ENCODE assay signal across 16 mouse cellular contexts in genomic region chr15:36937067-36937657, GRCm38 (mm10).
DNase-seq lines count a peak whose midpoint lies in the region; ATAC-seq and TF ChIP-seq lines count a peak whose summit lies in the region.
"Had no signal": no experiment of that assay in that cellular context is flagged by ENCODE, and none has a peak within 500 bp of the region (broad histone marks: within the 10 kb centered on the region; RNA-seq: fewer than 3 reads in every experiment).

No protein-coding gene starts in this region.

- 0 out of 2 replicates have a peak overlapping the region, but pooled peaks have one; percentile 91 for H3K27ac ChIP-seq in heart, embryonic 13.5 days (replicated peaks)
- no peak overlapping the region for H3K27ac ChIP-seq in limb, embryonic 11.5 days (replicated peaks; ENCODE audit: low read depth, low read length)

- ATAC-seq in heart, embryonic 13.5 days (ENCODE audit: extremely low read depth, insufficient number of reproducible peaks, low FRiP score, low TSS enrichment): no peak
- no peak for ATAC-seq in limb, embryonic 11.5 days (ENCODE audit: insufficient number of reproducible peaks, low FRiP score, low TSS enrichment, low read depth)

- TF ChIP-seq CTCF in C2C12 (IDR thresholded peaks at IDR 0.05; ENCODE audit: control insufficient read depth, insufficient read depth, insufficient read length): no peak

- H3K4me2 ChIP-seq in heart, embryonic 13.5 days: no peak overlapping the region
- no peak overlapping the region for H3K4me2 ChIP-seq in limb, embryonic 11.5 days (ENCODE audit: low read depth, severe bottlenecking)

- H3K27me3 ChIP-seq in heart, embryonic 13.5 days (replicated peaks): no peaks in the 10 kb centered on the region
- no peaks in the 10 kb centered on the region for H3K27me3 ChIP-seq in C2C12 (ENCODE audit: control insufficient read depth, insufficient read depth, insufficient read length)
- H3K27me3 ChIP-seq in limb, embryonic 11.5 days (ENCODE audit: control insufficient read depth, insufficient read depth, low read length): no peaks in the 10 kb centered on the region
- H3K27me3 ChIP-seq: embryonic facial prominence, embryonic 12.5 days; lung, embryonic 15.5 days; midbrain, embryonic 12.5 days; neural tube, embryonic 13.5 days; stomach, embryonic 15.5 days had no signal

- H3ac ChIP-seq in C2C12 (ENCODE audit: control insufficient read depth, insufficient read length, low read depth): no peak overlapping the region

- peaks cover 19% of the 10 kb centered on the region for H3K4me1 ChIP-seq in heart, embryonic 13.5 days
- peaks cover 12% of the 10 kb centered on the region for H3K4me1 ChIP-seq in limb, embryonic 11.5 days (ENCODE audit: control insufficient read depth, insufficient read depth, low read length)

- no peak overlapping the region for H3K9ac ChIP-seq in heart, embryonic 13.5 days
- H3K9ac ChIP-seq in limb, embryonic 11.5 days (ENCODE audit: low read length): no peak overlapping the region
- H3K9ac ChIP-seq: stomach, embryonic 15.5 days had no signal

- H3K79me3 ChIP-seq in C2C12 (ENCODE audit: low read depth): no peaks in the 10 kb centered on the region

- no peaks in the 10 kb centered on the region for H3K9me3 ChIP-seq in heart, embryonic 13.5 days
- no peaks in the 10 kb centered on the region for H3K9me3 ChIP-seq in limb, embryonic 11.5 days (ENCODE audit: control insufficient read depth, low read length)
- H3K9me3 ChIP-seq: embryonic facial prominence, embryonic 12.5 days; lung, embryonic 15.5 days; midbrain, embryonic 12.5 days; neural tube, embryonic 13.5 days; stomach, embryonic 15.5 days had no signal

- no peaks in the 10 kb centered on the region for H3K36me3 ChIP-seq in heart, embryonic 13.5 days
- no peaks in the 10 kb centered on the region for H3K36me3 ChIP-seq in C2C12 (ENCODE audit: control insufficient read depth, insufficient read depth)
- H3K36me3 ChIP-seq in limb, embryonic 11.5 days (ENCODE audit: control insufficient read depth, insufficient read depth, low read length): no peaks in the 10 kb centered on the region
- H3K36me3 ChIP-seq: embryonic facial prominence, embryonic 12.5 days; lung, embryonic 15.5 days; midbrain, embryonic 12.5 days; neural tube, embryonic 13.5 days; stomach, embryonic 15.5 days had no signal

- intact Hi-C loops in heart, postnatal 25 days (cut with DNase I): no loop called here
- intact Hi-C loops in left cerebral cortex, postnatal 36 days (cut with DNase I): no loop called here

- no peak overlapping the region for H3K4me3 ChIP-seq in heart, embryonic 13.5 days
- no peak overlapping the region for H3K4me3 ChIP-seq in C2C12 (ENCODE audit: insufficient read depth, poor library complexity, severe bottlenecking)
- no peak overlapping the region for H3K4me3 ChIP-seq in limb, embryonic 11.5 days (ENCODE audit: low read depth, low read length)
- H3K4me3 ChIP-seq: embryonic facial prominence, embryonic 12.5 days; lung, embryonic 15.5 days had no signal

- 75% methylated on average over 11 of the region's 11 CpGs for WGBS in heart, embryonic 13.5 days
- WGBS in limb, embryonic 11.5 days: 66% methylated on average over 11 of the region's 11 CpGs

- peak; percentile 24 for DNase-seq in adrenal gland, postnatal 14 days
- no peak for DNase-seq in adrenal gland, adult 18-20 months (ENCODE audit: low spot score in 2 of 2)
- DNase-seq in heart, postnatal 25 days (ENCODE audit: low spot score): no peak
- DNase-seq in limb, embryonic 11.5 days (ENCODE audit: low spot score): peak; percentile 28
- no peak for DNase-seq in right cerebral cortex, postnatal 4 days
- DNase-seq in left cerebral cortex, postnatal 36 days (ENCODE audit: low spot score in 2 of 2): no peak
- DNase-seq: heart, postnatal 4 days; kidney, adult 11 months; retina, postnatal 1 day had no signal

- H3K79me2 ChIP-seq in C2C12 (ENCODE audit: control insufficient read depth, insufficient read depth): no peaks in the 10 kb centered on the region

TF ChIP-seq in C2C12, 6 proteins besides CTCF, POLR2A, EP300 and RAD21:
- TF ChIP-seq MYOD1 (IDR thresholded peaks at IDR 0.05; ENCODE audit: control insufficient read depth, insufficient read length, low read depth) (no peak), CEBPB (IDR thresholded peaks at IDR 0.05; ENCODE audit: low read depth) (peak; percentile 57), USF1 (IDR thresholded peaks at IDR 0.05; ENCODE audit: low read depth) (peak; percentile 79), MYOG (IDR thresholded peaks at IDR 0.05; ENCODE audit: control insufficient read depth, extremely low read depth, insufficient read length) (no peak), FOSL1 (IDR thresholded peaks at IDR 0.05; ENCODE audit: insufficient read depth, low read length, poor library complexity, severe bottlenecking) (no peak), MAX (IDR thresholded peaks at IDR 0.05) (peak; percentile 65)

Comparison
In these comparisons a context has a peak if more than half of its experiments do, and no peak if none do; other contexts are left out.
1. DNase-seq: peak in adrenal gland, postnatal 14 days (single experiment) and limb, embryonic 11.5 days (single experiment); none in adrenal gland, adult 18-20 months (0 of 2), heart, postnatal 25 days (single experiment), right cerebral cortex, postnatal 4 days (single experiment) and left cerebral cortex, postnatal 36 days (0 of 2).